Mouse (Mus musculus) CH12.LX (cell line): ENCODE results near the gene Klk1b9.

Experiments used
- CHD2 ChIP-seq: IDR thresholded peaks from 2 replicates; pipeline ENCODE4 v1.6.1; 2011; ENCODE audit warnings: low read length, improper control_type of control experiment
- CTCF ChIP-seq, 2 experiments: IDR thresholded peaks in 1 of 2; conservative IDR thresholded peaks in 1 of 2; 2 replicates each; pipeline ENCODE4 v1.5.1; 2011 to 2012; ENCODE audit warnings: low read depth in 2 of 2, low read length in 2 of 2, improper control_type of control experiment in 1 of 2, inconsistent platforms in 1 of 2, mild to moderate bottlenecking in 1 of 2, moderate library complexity in 1 of 2
- POLR2A ChIP-seq: IDR thresholded peaks from 2 replicates; pipeline ENCODE4 v1.6.1; 2011; ENCODE audit warnings: low read depth, mild to moderate bottlenecking, improper control_type of control experiment, low read length
- RAD21 ChIP-seq: IDR thresholded peaks from 2 replicates; pipeline ENCODE4 v1.6.1; 2011; ENCODE audit warnings: low read depth, mild to moderate bottlenecking, low read length, improper control_type of control experiment, moderate library complexity
- SMC3 ChIP-seq: IDR thresholded peaks from 2 replicates; pipeline ENCODE4 v1.6.1; 2011; ENCODE audit warnings: low read depth, low read length, improper control_type of control experiment
- UBTF ChIP-seq: IDR thresholded peaks from 2 replicates; pipeline ENCODE4 v1.6.1; 2012; ENCODE audit warnings: low read depth, mild to moderate bottlenecking, inconsistent platforms, low read length, improper control_type of control experiment, moderate library complexity

DNA sequence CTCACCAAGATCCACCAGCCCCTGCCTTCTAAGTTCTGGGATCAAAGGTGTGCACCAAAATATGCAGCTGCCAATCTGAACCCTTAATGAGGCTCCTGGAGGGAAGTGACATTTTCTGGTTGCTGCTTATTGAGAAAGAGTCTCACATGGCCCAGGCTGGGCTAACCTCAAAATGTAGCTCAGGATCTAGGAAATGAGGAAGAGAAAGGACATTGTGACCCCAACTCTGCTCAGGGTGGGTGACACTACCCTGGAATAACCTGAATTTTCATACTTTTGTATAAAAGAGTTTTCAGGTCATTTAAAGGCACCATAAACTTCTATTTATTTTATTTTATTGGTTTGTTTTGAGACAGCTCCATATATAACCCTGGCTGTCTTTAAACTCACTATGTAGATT is 9.8 kb downstream of the Klk1b9 start:
- TF ChIP-seq CTCF (conservative IDR thresholded peaks at IDR 0.05 in 1 of 2, IDR thresholded peaks at IDR 0.05 in 1 of 2; ENCODE audit: low read depth in 2 of 2, low read length in 2 of 2) = no peak
- TF ChIP-seq RAD21 = no peak
- no peak for TF ChIP-seq SMC3
- TF ChIP-seq POLR2A = no peak
- no peak for TF ChIP-seq CHD2
- TF ChIP-seq UBTF = no peak
